Mouse (Mus musculus) NIH3T3 (cell line): ENCODE results near the gene Gfm2.

Source experiments
- DNase-seq: peaks from one replicate; pipeline ENCODE4 v3.0.0-alpha.2; 2012; ENCODE audit warnings: low read depth

Gfm2 gene

GRCm38 (mm10) chr13:97192649-97193048 is 54.9 kb downstream of the Gfm2 start:
- DNase-seq: peak; percentile 10

GRCm38 (mm10) chr13:97193420-97193819 is 55.7 kb downstream of the Gfm2 start:
- DNase-seq: peak; percentile 76

- DNase-seq: no peak
Observed at GRCm38 (mm10) chr13:97196186-97196924, 58.6 kb downstream of the Gfm2 start.

DNA sequence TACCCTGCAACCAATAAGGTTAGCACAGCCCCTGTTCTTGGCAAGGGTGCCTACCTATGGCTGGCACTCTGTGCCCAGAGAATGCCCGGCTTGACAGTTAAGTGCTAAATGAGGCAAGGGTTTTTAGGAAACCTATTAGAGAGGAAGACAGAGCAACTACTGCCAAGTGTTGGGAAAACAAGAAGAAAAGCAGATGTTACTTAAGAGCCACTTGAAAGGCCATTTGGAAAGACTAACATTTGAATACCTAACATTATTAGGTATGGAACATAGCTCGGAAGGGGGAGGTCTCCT is 59.1 kb downstream of the Gfm2 start:
- no peak for DNase-seq

GRCm38 (mm10) chr13:97197932-97198562 is 60.3 kb downstream of the Gfm2 start, which contains the start of gene Hexb:
Gene Hexb, minus strand, starts transcription at chr13:97198357.
- peak; percentile 85 for DNase-seq

- DNase-seq: no peak
Observed at GRCm38 (mm10) chr13:97199123-97199522, 61.4 kb downstream of the Gfm2 start.

DNA sequence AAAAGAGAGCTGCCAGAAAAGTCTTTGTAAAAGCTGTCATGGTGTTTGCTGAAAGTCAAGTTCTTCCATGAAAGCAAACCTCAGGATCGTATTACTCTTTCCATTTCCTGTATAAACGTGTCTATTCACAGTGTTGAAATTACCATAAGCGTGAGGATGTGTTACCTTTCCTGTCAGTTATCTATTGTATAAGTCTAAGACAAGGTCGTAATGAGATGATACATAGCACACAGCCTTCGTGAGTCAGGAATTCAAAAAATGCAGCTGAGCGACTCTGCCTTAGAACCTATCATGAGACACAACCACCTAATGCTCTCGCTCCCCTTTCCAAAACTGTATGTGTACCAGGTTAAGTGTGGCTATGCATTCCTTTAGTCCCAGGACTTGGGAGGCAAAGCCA is 63.3 kb downstream of the Gfm2 start:
- DNase-seq: no peak

DNA sequence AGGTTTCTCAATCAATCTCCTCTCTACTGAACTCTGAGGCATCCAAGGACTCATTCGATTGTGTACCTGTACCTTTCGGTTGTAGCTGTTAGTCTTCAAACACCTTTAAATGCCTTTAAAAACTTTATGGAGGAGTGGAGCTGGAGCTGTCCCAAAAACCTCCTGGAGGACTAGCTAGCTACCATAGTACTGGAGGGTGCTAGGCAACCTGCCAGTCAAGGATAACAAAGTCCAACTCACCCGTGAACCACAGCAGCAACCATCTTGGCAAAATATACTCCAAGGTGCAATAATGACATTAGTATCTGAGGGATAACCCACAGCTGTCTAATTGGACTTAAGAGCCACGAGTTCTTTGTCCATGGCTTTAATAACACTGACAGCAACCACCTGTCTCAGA is 64.2 kb downstream of the Gfm2 start:
- no peak for DNase-seq

GRCm38 (mm10) chr13:97205052-97205701 is 67.4 kb downstream of the Gfm2 start:
- peak; percentile 89 for DNase-seq

DNA sequence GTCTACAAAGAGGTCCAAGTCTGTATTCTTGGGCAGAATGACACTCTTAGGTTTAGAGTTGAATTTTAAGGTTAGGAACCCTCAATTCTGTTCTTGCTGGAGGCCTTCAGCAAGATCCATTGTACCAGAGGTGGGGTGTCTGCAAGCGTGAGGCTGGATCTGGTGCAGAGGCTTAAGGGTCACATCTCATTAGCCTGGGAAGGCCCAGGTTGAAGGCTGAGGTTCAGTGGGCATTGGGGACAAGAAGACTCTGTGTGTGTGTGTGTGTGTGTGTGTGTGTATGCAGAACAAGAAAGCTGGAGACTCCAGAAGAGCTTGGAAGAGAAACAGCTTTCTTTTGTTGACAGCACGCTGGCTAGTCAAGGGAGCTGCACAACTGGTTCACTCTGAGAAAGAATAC is 68.3 kb downstream of the Gfm2 start:
- no peak for DNase-seq

DNA sequence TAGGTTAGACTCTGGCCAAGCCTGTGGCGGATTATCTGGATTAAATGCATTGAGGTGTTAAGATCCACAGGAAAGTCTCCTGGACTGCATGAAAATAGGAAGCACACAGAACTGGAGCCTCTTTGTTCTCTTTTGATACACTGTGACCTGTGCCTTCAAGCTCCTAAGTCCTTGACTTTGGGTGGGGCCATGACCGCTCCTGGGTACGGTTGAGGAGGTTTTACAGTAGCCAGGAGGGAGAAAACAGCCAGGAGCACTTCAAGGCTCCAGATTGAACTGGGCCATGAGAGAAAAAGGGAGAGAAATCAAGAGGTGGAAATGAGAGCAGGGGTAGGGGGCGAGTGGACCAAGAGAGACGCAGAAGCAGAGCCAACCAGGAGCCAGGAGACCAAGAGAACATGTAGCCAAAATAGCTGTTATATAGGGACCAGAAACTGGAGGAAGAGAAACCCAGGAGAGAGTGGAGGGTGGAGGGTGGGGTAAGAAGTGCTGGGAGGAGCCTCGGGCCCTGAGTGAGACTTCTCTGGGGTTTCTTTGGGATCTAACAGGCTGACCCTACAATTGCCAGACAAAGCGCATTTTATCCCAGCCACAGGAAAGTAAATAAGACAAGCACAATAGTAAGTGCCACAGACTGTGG is 69.9 kb downstream of the Gfm2 start:
- no peak for DNase-seq

DNA sequence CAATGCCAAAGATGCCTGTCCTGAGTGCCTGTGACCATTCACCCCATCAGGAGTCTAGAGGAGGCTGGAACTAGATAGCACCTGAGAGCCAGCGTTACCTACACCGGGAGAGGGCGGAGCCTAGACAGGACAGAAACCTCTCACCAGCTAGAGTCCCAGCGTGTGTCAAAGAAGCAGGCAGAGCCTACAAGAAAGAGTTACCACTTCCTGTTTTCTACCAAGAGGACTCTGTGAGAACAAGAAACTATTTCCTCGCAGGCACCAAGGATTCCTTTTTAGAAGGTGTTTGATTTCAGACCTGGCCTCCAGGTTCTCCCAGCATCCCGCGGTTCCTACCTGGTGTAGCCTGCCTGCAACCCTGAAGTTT is 70.4 kb downstream of the Gfm2 start:
- DNase-seq: no peak

GRCm38 (mm10) chr13:97208500-97209010 is 70.8 kb downstream of the Gfm2 start:
- peak; percentile 11 for DNase-seq

GRCm38 (mm10) chr13:97214583-97215268 is 77.0 kb downstream of the Gfm2 start:
- no peak for DNase-seq

DNA sequence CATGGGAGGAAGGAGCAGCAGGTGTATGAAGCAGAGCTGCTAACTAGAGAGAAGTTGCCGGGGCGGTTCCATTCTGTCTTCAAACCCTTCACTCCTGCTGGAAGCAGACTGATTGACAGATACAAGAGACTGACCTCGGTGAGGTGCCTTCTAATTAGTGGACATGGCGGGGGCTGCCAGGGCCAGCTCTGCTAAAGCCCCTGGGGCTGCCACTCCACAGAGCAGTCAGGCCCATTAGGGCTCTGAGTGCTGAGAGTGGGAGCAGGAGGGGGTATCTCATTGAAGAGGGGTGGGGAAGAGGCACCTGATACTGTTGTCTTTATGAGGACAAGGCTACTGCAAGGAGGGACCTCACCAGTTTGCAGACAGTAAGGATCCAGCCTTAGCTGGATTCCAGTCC is 77.8 kb downstream of the Gfm2 start:
- no peak for DNase-seq

GRCm38 (mm10) chr13:97216196-97216595 is 78.5 kb downstream of the Gfm2 start:
- DNase-seq: no peak

- no peak for DNase-seq
Observed at GRCm38 (mm10) chr13:97220022-97220421, 82.3 kb downstream of the Gfm2 start.

GRCm38 (mm10) chr13:97223856-97224255 is 86.1 kb downstream of the Gfm2 start:
- DNase-seq: no peak

DNA sequence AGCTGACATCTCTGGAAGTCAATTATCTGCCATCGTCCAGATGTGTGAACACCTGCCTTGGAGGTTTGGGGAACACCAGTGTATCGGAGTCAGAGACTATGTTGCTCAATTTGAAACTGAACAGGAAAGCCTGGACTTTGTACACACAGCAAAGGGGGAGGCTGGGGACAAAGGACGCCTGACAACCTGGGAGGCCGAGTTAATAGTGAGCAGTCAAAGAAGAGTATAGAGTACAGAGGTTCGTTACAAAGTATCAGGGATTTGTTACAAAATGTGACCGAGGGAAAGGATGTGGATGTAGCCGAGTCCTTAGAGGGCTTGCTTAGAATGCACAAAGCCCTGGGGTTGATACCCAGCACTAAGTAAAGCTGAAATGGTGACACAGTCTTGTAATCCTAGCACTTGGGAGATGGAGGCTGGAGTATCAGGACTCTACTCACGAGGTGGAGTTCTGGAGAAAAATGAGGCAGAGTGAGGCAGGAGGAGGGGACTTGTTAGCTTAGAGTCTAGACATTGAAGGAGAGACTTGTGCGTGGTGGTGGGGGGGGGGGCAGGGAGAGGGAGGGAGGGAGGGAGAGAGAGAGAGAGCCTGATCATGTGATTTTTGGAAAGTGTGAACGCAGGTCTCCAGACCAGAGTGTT is 86.7 kb downstream of the Gfm2 start:
- no peak for DNase-seq

- no peak for DNase-seq
Observed at GRCm38 (mm10) chr13:97225130-97225529, 87.4 kb downstream of the Gfm2 start.

- DNase-seq: no peak
Observed at GRCm38 (mm10) chr13:97227795-97228194, 90.1 kb downstream of the Gfm2 start.

- no peak for DNase-seq
Observed at GRCm38 (mm10) chr13:97230101-97230500, 92.4 kb downstream of the Gfm2 start.
